Mouse (Mus musculus) hindbrain, embryonic 10.5 days (tissue): ENCODE results near the gene Lgr6. TPM values are rescaled to one million over a fixed set of nuclear protein-coding genes. Genes with fewer than 3 reads are reported as not detected.

Experiments used
- DNase-seq: peaks from one replicate; pipeline ENCODE4 v3.0.0-alpha.2; 2017; ENCODE audit warnings: low spot score
- H3K27ac ChIP-seq: fragments of 300-500 bp; sonication (generic); 2 replicates; pipeline ENCODE4 v1.5.1; 2016; ENCODE audit warnings: mild to moderate bottlenecking, moderate library complexity
- H3K27me3 ChIP-seq: fragments of 300-500 bp; sonication (generic); 2 replicates; pipeline ENCODE4 v1.6.1; 2016; ENCODE audit warnings: mild to moderate bottlenecking; ENCODE audit not compliant: poor library complexity, insufficient read depth, severe bottlenecking
- H3K36me3 ChIP-seq: fragments of 300-500 bp; sonication (generic); 2 replicates; pipeline ENCODE4 v1.6.1; 2016; ENCODE audit warnings: mild to moderate bottlenecking, moderate library complexity
- H3K4me1 ChIP-seq: fragments of 300-500 bp; sonication (generic); replicated peaks from 2 replicates; pipeline ENCODE4 v1.6.1; 2016; ENCODE audit warnings: mild to moderate bottlenecking
- H3K4me3 ChIP-seq: fragments of 300-500 bp; sonication (generic); 2 replicates; pipeline ENCODE4 v1.5.1; 2016; ENCODE audit warnings: mild to moderate bottlenecking, moderate library complexity
- H3K9me3 ChIP-seq: fragments of 300-500 bp; sonication (generic); 2 replicates; pipeline ENCODE4 v1.6.1; 2016; ENCODE audit warnings: mild to moderate bottlenecking, moderate library complexity
- WGBS: fragments of 180-500 bp; shearing (Covaris S2); methylation state at CpG from one replicate; pipeline ENCODE4 v1.1.7; 2016; 5-methylcytosine and 5-hydroxymethylcytosine counted together
- polyA plus RNA-seq: library from polyadenylated mRNA; unstranded; fragments of >200 nt; fragmentation: Nextera tagmentation; extraction: Ambion mirVana; gene quantifications from 2 replicates; pipeline ENCODE4 v1.2.1, GENCODE M21; 2016

Gene Lgr6
- polyA plus RNA-seq, result 0.26 and 0.47 TPM in 2 replicates

GRCm38 (mm10) chr1:135105124-135105523, at the start of gene Lgr6:
Lgr6 (minus strand) TSS chr1:135105276.
- no peaks in the 10 kb centered on the region for H3K9me3 ChIP-seq
- peak; percentile 37 for DNase-seq
- H3K4me3 ChIP-seq, result peak within 1 kb of the TSS; percentile 54
- H3K4me1 ChIP-seq, result peaks cover 36% of the 10 kb centered on the region
- under 1% methylated on average over 40 of the region's 40 CpGs for WGBS
- peaks cover 83% of the 10 kb centered on the region for H3K27me3 ChIP-seq
- peak within 1 kb of the TSS; percentile 37 for H3K27ac ChIP-seq
- H3K36me3 ChIP-seq, result no peaks in the 10 kb centered on the region

GRCm38 (mm10) chr1:135154411-135154959, 49.4 kb upstream of the Lgr6 start:
- Histone ChIP-seq H3K36me3 (peaks cover 42% of the 10 kb centered on the region), H3K9me3 (no peaks in the 10 kb centered on the region), H3K27me3 (no peaks in the 10 kb centered on the region), H3K27ac (peak overlapping the region; percentile 92), H3K4me1 (peaks cover 30% of the 10 kb centered on the region), H3K4me3 (peak overlapping the region; percentile 45)
- 7% methylated on average over 14 of the region's 14 CpGs for WGBS
- DNase-seq, result peak; percentile 81

- Histone ChIP-seq H3K27me3 (no peaks in the 10 kb centered on the region), H3K9me3 (no peaks in the 10 kb centered on the region), H3K4me1 (peaks cover 27% of the 10 kb centered on the region), H3K4me3 (peak overlapping the region; percentile 45), H3K27ac (peak overlapping the region; percentile 92), H3K36me3 (peaks cover 42% of the 10 kb centered on the region)
- DNase-seq, result no peak
- 18% methylated on average over 13 of the region's 13 CpGs for WGBS
These were observed 48.9 kb upstream of the Lgr6 start for GRCm38 (mm10) chr1:135154011-135154410.

- H3K9me3 ChIP-seq, result no peaks in the 10 kb centered on the region
- H3K27me3 ChIP-seq, result peaks cover 17% of the 10 kb centered on the region
- no peak overlapping the region for H3K27ac ChIP-seq
- H3K36me3 ChIP-seq, result peaks cover 16% of the 10 kb centered on the region
- 0 out of 2 replicates have a peak overlapping the region, but pooled peaks have one; percentile 97 for H3K4me3 ChIP-seq
- WGBS, result 70% methylated on average over 5 of the region's 5 CpGs
- H3K4me1 ChIP-seq, result peaks cover 29% of the 10 kb centered on the region
- DNase-seq, result no peak
These were observed 43.9 kb upstream of the Lgr6 start for GRCm38 (mm10) chr1:135148996-135149395.

- peaks cover 26% of the 10 kb centered on the region for H3K4me1 ChIP-seq
- H3K36me3 ChIP-seq, result peaks cover 16% of the 10 kb centered on the region
- H3K27ac ChIP-seq, result peak overlapping the region; percentile 95
- DNase-seq, result no peak
- WGBS, result 77% methylated on average over 4 of the region's 4 CpGs
- H3K4me3 ChIP-seq, result peak overlapping the region; percentile 97
- H3K27me3 ChIP-seq, result peaks cover 22% of the 10 kb centered on the region
- no peaks in the 10 kb centered on the region for H3K9me3 ChIP-seq
These were observed 43.4 kb upstream of the Lgr6 start for GRCm38 (mm10) chr1:135148476-135148875.

GRCm38 (mm10) chr1:135147702-135148058, 42.6 kb upstream of the Lgr6 start:
- Histone ChIP-seq H3K4me1 (peaks cover 26% of the 10 kb centered on the region), H3K27ac (peak overlapping the region; percentile 95), H3K27me3 (peaks cover 29% of the 10 kb centered on the region), H3K36me3 (peaks cover 16% of the 10 kb centered on the region), H3K4me3 (peak overlapping the region; percentile 97), H3K9me3 (no peaks in the 10 kb centered on the region)
- DNase-seq, result no peak
- WGBS, result 3% methylated on average over 7 of the region's 7 CpGs

- H3K4me3 ChIP-seq, result peak overlapping the region; percentile 97
- H3K36me3 ChIP-seq, result peaks cover 10% of the 10 kb centered on the region
- peaks cover 29% of the 10 kb centered on the region for H3K27me3 ChIP-seq
- H3K27ac ChIP-seq, result peak overlapping the region; percentile 95
- H3K4me1 ChIP-seq, result peaks cover 26% of the 10 kb centered on the region
- peak; percentile 75 for DNase-seq
- under 1% methylated on average over 69 of the region's 69 CpGs for WGBS
- no peaks in the 10 kb centered on the region for H3K9me3 ChIP-seq
These were observed 42.0 kb upstream of the Lgr6 start for GRCm38 (mm10) chr1:135146946-135147701.

GRCm38 (mm10) chr1:135146077-135146945, 41.2 kb upstream of the Lgr6 start, which contains the start of gene Arl8a:
Arl8a (plus strand) TSS chr1:135146824.
- WGBS, result under 1% methylated on average over 78 of the region's 78 CpGs
- Histone ChIP-seq H3K4me1 (peaks cover 26% of the 10 kb centered on the region), H3K36me3 (peaks cover 4% of the 10 kb centered on the region), H3K9me3 (no peaks in the 10 kb centered on the region), H3K4me3 (peak within 1 kb of the TSS; percentile 97), H3K27me3 (peaks cover 29% of the 10 kb centered on the region), H3K27ac (peak within 1 kb of the TSS; percentile 95)
- peak; percentile 79 for DNase-seq

GRCm38 (mm10) chr1:135143940-135144339, 38.9 kb upstream of the Lgr6 start:
- 89% methylated on average over 2 of the region's 2 CpGs for WGBS

GRCm38 (mm10) chr1:135142452-135142851, 37.4 kb upstream of the Lgr6 start:
- H3K27me3 ChIP-seq, result peaks cover 29% of the 10 kb centered on the region
- H3K9me3 ChIP-seq, result no peaks in the 10 kb centered on the region
- no peak overlapping the region for H3K4me3 ChIP-seq
- DNase-seq, result no peak
- H3K4me1 ChIP-seq, result peaks cover 9% of the 10 kb centered on the region
- 68% methylated on average over 2 of the region's 2 CpGs for WGBS
- H3K36me3 ChIP-seq, result no peaks in the 10 kb centered on the region
- no peak overlapping the region for H3K27ac ChIP-seq

More at GRCm38 (mm10) chr1:135143940-135144339, 38.9 kb upstream of the Lgr6 start:
- DNase-seq, result no peak
- no peaks in the 10 kb centered on the region for H3K36me3 ChIP-seq
- H3K4me3 ChIP-seq, result no peak overlapping the region
- no peak overlapping the region for H3K27ac ChIP-seq
- H3K27me3 ChIP-seq, result peaks cover 29% of the 10 kb centered on the region
- H3K4me1 ChIP-seq, result peaks cover 23% of the 10 kb centered on the region
- H3K9me3 ChIP-seq, result no peaks in the 10 kb centered on the region

- H3K9me3 ChIP-seq, result no peaks in the 10 kb centered on the region
- H3K4me1 ChIP-seq, result no peaks in the 10 kb centered on the region
- H3K4me3 ChIP-seq, result no peak overlapping the region
- 74% methylated on average over 2 of the region's 2 CpGs for WGBS
- H3K27me3 ChIP-seq, result peaks cover 18% of the 10 kb centered on the region
- no peaks in the 10 kb centered on the region for H3K36me3 ChIP-seq
- H3K27ac ChIP-seq, result no peak overlapping the region
- DNase-seq, result no peak
These were observed 34.8 kb upstream of the Lgr6 start for GRCm38 (mm10) chr1:135139906-135140305.

- WGBS, result 17% methylated on average over 1 of the region's 1 CpGs
- H3K27ac ChIP-seq, result no peak overlapping the region
- peaks cover 12% of the 10 kb centered on the region for H3K4me1 ChIP-seq
- no peaks in the 10 kb centered on the region for H3K36me3 ChIP-seq
- H3K27me3 ChIP-seq, result no peaks in the 10 kb centered on the region; the same call in 1 of the 2 replicates
- peak; percentile 85 for DNase-seq
- H3K9me3 ChIP-seq, result no peaks in the 10 kb centered on the region
- no peak overlapping the region for H3K4me3 ChIP-seq
These were observed 31.4 kb upstream of the Lgr6 start for GRCm38 (mm10) chr1:135136500-135136899.
